8 mouse cellular contexts compared by ENCODE assay signal in genomic region chr5:104982535-104982934, GRCm38 (mm10). TPM values are rescaled to one million over a fixed set of nuclear protein-coding genes. Genes with fewer than 3 reads are reported as not detected.
DNase-seq lines count a peak whose midpoint lies in the region; ATAC-seq lines count a peak whose summit lies in the region.

Gene Abcg3 (minus strand): TSS chr5:104982718.

- H3K4me1 ChIP-seq in heart, embryonic 11.5 days (ENCODE audit: control insufficient read depth, insufficient read depth, low read length) = peaks cover 2% of the 10 kb centered on the region; the same call in 1 of the 2 replicates
- H3K4me1 ChIP-seq in liver, embryonic 11.5 days (replicated peaks; ENCODE audit: control insufficient read depth, insufficient read depth, low read length) = no peaks in the 10 kb centered on the region
- no peaks in the 10 kb centered on the region for H3K4me1 ChIP-seq in forebrain, embryonic 16.5 days (replicated peaks; ENCODE audit: control insufficient read depth, insufficient read depth, low read length)

- H3K9ac ChIP-seq in heart, embryonic 11.5 days (ENCODE audit: low read depth, low read length) = peak within 1 kb of the TSS; percentile 23; the same call in 1 of the 2 replicates
- H3K9ac ChIP-seq in liver, embryonic 11.5 days (ENCODE audit: low read depth, low read length) = 0 out of 2 replicates have a peak within 1 kb of the TSS, but pooled peaks have one; percentile 9
- H3K9ac ChIP-seq in forebrain, embryonic 16.5 days (replicated peaks; ENCODE audit: low read depth, low read length) = no peak within 1 kb of the TSS

- no peaks in the 10 kb centered on the region for H3K9me3 ChIP-seq in heart, embryonic 11.5 days (replicated peaks; ENCODE audit: control insufficient read depth, low read length)
- H3K9me3 ChIP-seq in liver, embryonic 11.5 days (ENCODE audit: control insufficient read depth, low read length) = no peaks in the 10 kb centered on the region
- H3K9me3 ChIP-seq in forebrain, embryonic 16.5 days (ENCODE audit: control insufficient read depth, low read length) = no peaks in the 10 kb centered on the region

- 23% methylated on average over 12 of the region's 12 CpGs for WGBS in heart, embryonic 11.5 days (ENCODE audit: insufficient replicate concordance)
- 19% methylated on average over 12 of the region's 12 CpGs for WGBS in liver, embryonic 11.5 days
- 37% methylated on average over 12 of the region's 12 CpGs for WGBS in forebrain, embryonic 16.5 days

- no peaks in the 10 kb centered on the region for H3K36me3 ChIP-seq in heart, embryonic 11.5 days (ENCODE audit: control insufficient read depth, insufficient read depth, low read length)
- H3K36me3 ChIP-seq in liver, embryonic 11.5 days (ENCODE audit: control insufficient read depth, insufficient read depth, low read length) = no peaks in the 10 kb centered on the region
- no peaks in the 10 kb centered on the region for H3K36me3 ChIP-seq in forebrain, embryonic 16.5 days (ENCODE audit: control insufficient read depth, insufficient read depth)

- ATAC-seq in heart, embryonic 11.5 days (replicated peaks; ENCODE audit: insufficient number of reproducible peaks, low FRiP score, low TSS enrichment) = no peak
- ATAC-seq in liver, embryonic 11.5 days (replicated peaks; ENCODE audit: low FRiP score) = peak; percentile 38; the same call in 1 of the 2 replicates
- no peak for ATAC-seq in forebrain, embryonic 16.5 days

- H3K27ac ChIP-seq in heart, embryonic 11.5 days (ENCODE audit: low read depth, low read length) = no peak within 1 kb of the TSS
- no peak within 1 kb of the TSS for H3K27ac ChIP-seq in liver, embryonic 11.5 days (ENCODE audit: low read depth, low read length)
- H3K27ac ChIP-seq in forebrain, embryonic 16.5 days (ENCODE audit: low read length) = no peak within 1 kb of the TSS

- peak within 1 kb of the TSS; percentile 29 for H3K4me3 ChIP-seq in heart, embryonic 11.5 days (ENCODE audit: low read depth, low read length)
- no peak within 1 kb of the TSS for H3K4me3 ChIP-seq in liver, embryonic 11.5 days (ENCODE audit: low read depth, low read length)
- H3K4me3 ChIP-seq in forebrain, embryonic 16.5 days (replicated peaks; ENCODE audit: low read length) = no peak within 1 kb of the TSS

- no peaks in the 10 kb centered on the region for H3K27me3 ChIP-seq in heart, embryonic 11.5 days (ENCODE audit: control insufficient read depth, insufficient read depth, low read length)
- no peaks in the 10 kb centered on the region for H3K27me3 ChIP-seq in liver, embryonic 11.5 days (replicated peaks; ENCODE audit: control insufficient read depth, insufficient read depth, low read length)
- H3K27me3 ChIP-seq in forebrain, embryonic 16.5 days (replicated peaks; ENCODE audit: control insufficient read depth, insufficient read depth, low read length) = no peaks in the 10 kb centered on the region

- H3K4me2 ChIP-seq in heart, embryonic 11.5 days = peak within 1 kb of the TSS; percentile 53
- H3K4me2 ChIP-seq in liver, embryonic 11.5 days = peak within 1 kb of the TSS; percentile 51
- H3K4me2 ChIP-seq in forebrain, embryonic 16.5 days (ENCODE audit: low read length) = no peak within 1 kb of the TSS

- DNase-seq in heart, adult 9 months (ENCODE audit: low spot score in 2 of 2) = no peak
- peak; percentile 42 for DNase-seq in T-cell, adult 2 months (ENCODE audit: low spot score)
- no peak for DNase-seq in liver, embryonic 11.5 days (ENCODE audit: low spot score)
- DNase-seq in spleen, postnatal 14 days (ENCODE audit: low spot score in 2 of 2) = peak; percentile 12
- no peak for DNase-seq in adrenal gland, adult 18-20 months (ENCODE audit: low spot score in 2 of 2)
- DNase-seq in cerebellum, adult 9-10 months = no peak

RNA-seq across cellular contexts. Expression of gene Abcg3, which starts in this region (rescaled TPM):
- polyA plus RNA-seq in heart, embryonic 11.5 days (2014; fragmentation: Nextera tagmentation; extraction: Ambion mirVana) = 0.32 and 0.59 TPM in 2 replicates
- polyA plus RNA-seq in liver, embryonic 11.5 days (2014; fragmentation: Nextera tagmentation; extraction: Ambion mirVana) = 2.3 and 2.5 TPM in 2 replicates
- polyA plus RNA-seq in forebrain, embryonic 16.5 days (2015; fragmentation: Nextera tagmentation; extraction: Ambion mirVana) = 0.43 and 0.46 TPM in 2 replicates
- under 1 TPM; 0.53 to 0.93 TPM for total RNA-seq in adrenal gland, adult 18-20 months (2021)

Comparison
In these comparisons a context has a peak if more than half of its experiments do, and no peak if none do; other contexts are left out.
1. DNase-seq: peak in T-cell, adult 2 months (single experiment) and spleen, postnatal 14 days (2 of 2); none in heart, adult 9 months (0 of 2), liver, embryonic 11.5 days (single experiment), adrenal gland, adult 18-20 months (0 of 2) and cerebellum, adult 9-10 months (single experiment).